Mouse (Mus musculus): Measurements from ENCODE around the gene Eps8l3. TPM values are rescaled to one million over a fixed set of nuclear protein-coding genes. Genes with fewer than 3 reads are reported as not detected.

The Eps8l3 gene
- polyA plus RNA-seq, 1 experiment from 2014 or later = not detected

DNA sequence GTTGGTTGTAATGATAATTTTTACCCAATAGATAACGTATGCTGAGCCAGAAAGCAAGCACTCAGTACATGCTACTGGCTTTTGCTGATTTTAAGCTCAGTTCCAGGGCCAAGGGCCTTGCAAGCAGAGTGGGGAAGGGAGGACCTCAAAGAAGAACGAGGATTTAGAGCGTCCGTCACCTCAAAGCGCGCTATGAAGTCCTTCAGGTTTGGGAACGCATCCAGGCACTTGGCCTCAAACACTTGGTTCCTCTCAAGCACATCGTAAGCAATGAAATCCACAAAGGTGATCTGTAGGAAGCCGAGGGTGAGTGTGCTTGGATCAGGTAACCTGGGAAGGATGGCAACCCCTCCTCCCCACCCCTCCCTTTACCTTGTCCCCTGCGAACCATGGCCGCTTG is 51.7 kb downstream of the Eps8l3 start:
- Histone ChIP-seq H3K4me2 (ENCODE audit: low read length) (no peak overlapping the region), H3K9me3 (replicated peaks; ENCODE audit: control insufficient read depth, low read length) (no peaks in the 10 kb centered on the region), H3K9ac (ENCODE audit: low read length) (no peak overlapping the region), H3K27me3 (replicated peaks; ENCODE audit: control insufficient read depth, insufficient read depth, low read length) (no peaks in the 10 kb centered on the region), H3K27ac (ENCODE audit: low read depth, low read length) (no peak overlapping the region), H3K36me3 (ENCODE audit: control insufficient read depth, insufficient read depth, low read length) (no peaks in the 10 kb centered on the region), H3K4me1 (ENCODE audit: control insufficient read depth, insufficient read depth, low read length) (0 out of 2 replicates have a peak, but pooled peaks cover 3% of the 10 kb centered on the region), H3K4me3 (ENCODE audit: low read depth, low read length) (no peak overlapping the region)
- 88% methylated on average over 11 of the region's 11 CpGs for WGBS
- ATAC-seq (no peak), DNase-seq (ENCODE audit: low spot score) (no peak)

DNA sequence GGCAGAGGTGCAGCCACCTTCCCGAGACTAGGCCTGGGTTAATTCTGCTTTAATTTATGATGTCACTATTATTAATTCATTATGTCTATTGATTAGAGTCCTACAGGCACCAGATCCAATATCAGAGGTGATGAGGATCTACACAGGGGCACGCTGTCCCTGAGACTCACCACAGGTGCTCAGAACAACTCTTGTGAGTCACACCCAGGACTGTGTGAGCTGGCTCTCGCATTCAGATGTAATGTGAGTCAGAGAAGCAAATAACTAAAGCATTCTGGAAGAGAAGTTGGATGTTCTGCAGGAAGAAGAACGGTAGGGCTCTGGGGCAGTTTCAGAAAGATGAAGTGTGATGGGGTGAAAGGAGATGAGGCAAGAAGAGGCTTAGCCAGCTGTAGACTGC is 52.2 kb downstream of the Eps8l3 start:
- H3K27me3 ChIP-seq (replicated peaks; ENCODE audit: control insufficient read depth, insufficient read depth, low read length) = no peaks in the 10 kb centered on the region
- 0 out of 2 replicates have a peak, but pooled peaks cover 3% of the 10 kb centered on the region for H3K4me1 ChIP-seq (ENCODE audit: control insufficient read depth, insufficient read depth, low read length)
- no peaks in the 10 kb centered on the region for H3K36me3 ChIP-seq (ENCODE audit: control insufficient read depth, insufficient read depth, low read length)
- no peak overlapping the region for H3K4me2 ChIP-seq (ENCODE audit: low read length)
- ATAC-seq (no peak), DNase-seq (ENCODE audit: low spot score) (no peak)
- WGBS = 92% methylated on average over 4 of the region's 4 CpGs
- no peak overlapping the region for H3K9ac ChIP-seq (ENCODE audit: low read length)
- no peak overlapping the region for H3K27ac ChIP-seq (ENCODE audit: low read depth, low read length)
- no peak overlapping the region for H3K4me3 ChIP-seq (ENCODE audit: low read depth, low read length)
- H3K9me3 ChIP-seq (replicated peaks; ENCODE audit: control insufficient read depth, low read length) = no peaks in the 10 kb centered on the region

DNA sequence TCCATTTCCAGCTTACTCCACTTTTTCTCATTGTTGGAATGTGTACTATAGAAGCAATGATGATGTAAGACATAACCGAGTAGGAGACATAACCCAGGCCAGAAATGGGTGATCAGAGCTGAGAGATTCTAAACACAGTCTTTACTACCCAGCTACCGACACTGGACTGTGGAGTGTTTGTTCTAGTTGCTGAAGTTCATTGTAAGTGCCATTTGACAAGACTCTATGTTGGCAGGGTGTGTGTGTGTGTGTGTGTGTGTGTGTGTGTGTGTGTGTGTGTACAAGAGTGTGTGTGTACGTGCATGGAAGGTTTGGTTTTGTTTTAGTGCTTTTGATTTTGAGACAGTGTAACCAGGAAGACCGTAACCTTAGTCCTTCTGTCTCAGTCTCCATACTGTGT is 52.7 kb downstream of the Eps8l3 start:
- Histone ChIP-seq H3K9ac (ENCODE audit: low read length) (no peak overlapping the region), H3K4me1 (ENCODE audit: control insufficient read depth, insufficient read depth, low read length) (0 out of 2 replicates have a peak, but pooled peaks cover 3% of the 10 kb centered on the region), H3K36me3 (ENCODE audit: control insufficient read depth, insufficient read depth, low read length) (no peaks in the 10 kb centered on the region), H3K9me3 (replicated peaks; ENCODE audit: control insufficient read depth, low read length) (no peaks in the 10 kb centered on the region), H3K27me3 (replicated peaks; ENCODE audit: control insufficient read depth, insufficient read depth, low read length) (no peaks in the 10 kb centered on the region), H3K4me2 (ENCODE audit: low read length) (no peak overlapping the region), H3K4me3 (ENCODE audit: low read depth, low read length) (no peak overlapping the region), H3K27ac (ENCODE audit: low read depth, low read length) (no peak overlapping the region)
- ATAC-seq = no peak
- DNase-seq (ENCODE audit: low spot score) = no peak
- WGBS = 87% methylated on average over 4 of the region's 4 CpGs

DNA sequence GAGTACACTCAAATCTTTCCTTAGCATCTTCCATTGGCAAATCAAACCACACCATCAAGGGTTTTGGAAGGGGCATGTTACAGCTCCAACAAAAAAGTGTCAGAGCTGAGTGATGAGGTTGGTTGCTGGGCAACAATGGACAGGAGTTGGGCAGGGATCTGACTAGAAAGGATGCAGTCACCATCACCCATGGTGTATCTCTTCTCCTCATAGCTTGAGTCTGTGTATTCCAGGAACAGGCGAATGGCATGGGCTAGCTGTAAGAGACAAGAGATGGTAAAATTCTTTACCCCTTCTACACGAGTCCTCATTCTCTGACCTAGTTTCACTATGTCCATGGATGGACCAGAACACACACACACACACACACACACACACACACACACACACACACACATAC is 54.1 kb downstream of the Eps8l3 start:
- DNase-seq (ENCODE audit: low spot score) = no peak
- Histone ChIP-seq H3K4me2 (ENCODE audit: low read length) (peak overlapping the region; percentile 49), H3K36me3 (ENCODE audit: control insufficient read depth, insufficient read depth, low read length) (no peaks in the 10 kb centered on the region), H3K4me3 (ENCODE audit: low read depth, low read length) (peak overlapping the region; percentile 29), H3K9ac (ENCODE audit: low read length) (peak overlapping the region; percentile 58), H3K27ac (ENCODE audit: low read depth, low read length) (peak overlapping the region; percentile 81), H3K27me3 (replicated peaks; ENCODE audit: control insufficient read depth, insufficient read depth, low read length) (no peaks in the 10 kb centered on the region), H3K4me1 (ENCODE audit: control insufficient read depth, insufficient read depth, low read length) (0 out of 2 replicates have a peak, but pooled peaks cover 3% of the 10 kb centered on the region), H3K9me3 (replicated peaks; ENCODE audit: control insufficient read depth, low read length) (no peaks in the 10 kb centered on the region)
- WGBS = 44% methylated on average over 2 of the region's 2 CpGs
- no peak for ATAC-seq

DNA sequence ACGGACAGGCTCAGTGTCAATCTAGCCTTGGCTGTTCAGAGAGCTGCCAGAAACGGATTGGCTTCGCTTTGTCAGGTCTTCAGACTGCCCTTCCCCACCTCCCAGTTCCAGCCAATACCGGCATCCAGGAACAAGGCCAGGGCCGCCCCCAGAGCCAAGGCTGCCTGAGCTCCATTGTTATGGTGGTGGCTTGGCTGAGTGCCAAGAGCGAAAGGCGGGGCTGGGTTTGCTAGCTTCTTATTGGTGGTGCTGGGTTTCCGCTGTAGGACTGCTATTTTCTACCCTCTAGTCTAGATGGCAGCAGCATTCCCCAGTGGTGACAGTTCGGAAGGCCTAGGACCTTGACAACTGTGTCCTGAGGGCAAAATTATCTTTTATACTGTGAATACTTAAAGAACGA is 54.6 kb downstream of the Eps8l3 start, which contains the start of gene Gstm7:
Gene Gstm7, minus strand, starts transcription at position 148 of the 400 bp plus-strand sequence.
- peak within 1 kb of the TSS; percentile 49 for H3K4me2 ChIP-seq (ENCODE audit: low read length)
- peak within 1 kb of the TSS; percentile 29 for H3K4me3 ChIP-seq (ENCODE audit: low read depth, low read length)
- peak within 1 kb of the TSS; percentile 81 for H3K27ac ChIP-seq (ENCODE audit: low read depth, low read length)
- H3K9me3 ChIP-seq (replicated peaks; ENCODE audit: control insufficient read depth, low read length) = no peaks in the 10 kb centered on the region
- H3K27me3 ChIP-seq (replicated peaks; ENCODE audit: control insufficient read depth, insufficient read depth, low read length) = no peaks in the 10 kb centered on the region
- WGBS = 3% methylated on average over 10 of the region's 10 CpGs
- DNase-seq (ENCODE audit: low spot score) (peak; percentile 98), ATAC-seq (peak; percentile 98)
- H3K36me3 ChIP-seq (ENCODE audit: control insufficient read depth, insufficient read depth, low read length) = no peaks in the 10 kb centered on the region
- peak within 1 kb of the TSS; percentile 58 for H3K9ac ChIP-seq (ENCODE audit: low read length)
- H3K4me1 ChIP-seq (ENCODE audit: control insufficient read depth, insufficient read depth, low read length) = 0 out of 2 replicates have a peak, but pooled peaks cover 3% of the 10 kb centered on the region

DNA sequence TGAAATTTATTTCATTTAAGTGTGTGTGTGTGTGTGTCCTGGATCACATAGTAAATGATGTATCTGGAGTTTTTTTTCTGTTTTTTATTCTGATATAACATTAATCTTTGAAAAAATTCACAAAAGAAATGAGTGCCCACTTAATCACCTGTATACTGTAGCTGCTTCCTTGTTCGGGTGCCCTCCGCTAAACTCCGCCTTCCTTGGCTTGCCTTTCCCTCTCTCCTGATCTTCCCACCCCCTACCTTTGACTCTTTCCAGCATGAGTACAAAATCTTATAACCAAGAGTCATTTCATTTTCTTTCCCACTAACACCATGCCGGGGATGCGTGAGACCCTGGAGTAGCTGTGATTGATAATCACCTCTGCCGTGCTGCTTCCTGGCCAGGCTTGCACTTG is 55.1 kb downstream of the Eps8l3 start:
- no peaks in the 10 kb centered on the region for H3K9me3 ChIP-seq (replicated peaks; ENCODE audit: control insufficient read depth, low read length)
- H3K36me3 ChIP-seq (ENCODE audit: control insufficient read depth, insufficient read depth, low read length) = no peaks in the 10 kb centered on the region
- H3K4me3 ChIP-seq (ENCODE audit: low read depth, low read length) = no peak overlapping the region
- ATAC-seq (peak; percentile 11; the same call in 1 of the 2 replicates), DNase-seq (ENCODE audit: low spot score) (no peak)
- no peak overlapping the region for H3K4me2 ChIP-seq (ENCODE audit: low read length)
- H3K9ac ChIP-seq (ENCODE audit: low read length) = no peak overlapping the region
- no peaks in the 10 kb centered on the region for H3K27me3 ChIP-seq (replicated peaks; ENCODE audit: control insufficient read depth, insufficient read depth, low read length)
- 0 out of 2 replicates have a peak, but pooled peaks cover 3% of the 10 kb centered on the region for H3K4me1 ChIP-seq (ENCODE audit: control insufficient read depth, insufficient read depth, low read length)
- 74% methylated on average over 6 of the region's 6 CpGs for WGBS
- H3K27ac ChIP-seq (ENCODE audit: low read depth, low read length) = 0 out of 2 replicates have a peak overlapping the region, but pooled peaks have one; percentile 81

DNA sequence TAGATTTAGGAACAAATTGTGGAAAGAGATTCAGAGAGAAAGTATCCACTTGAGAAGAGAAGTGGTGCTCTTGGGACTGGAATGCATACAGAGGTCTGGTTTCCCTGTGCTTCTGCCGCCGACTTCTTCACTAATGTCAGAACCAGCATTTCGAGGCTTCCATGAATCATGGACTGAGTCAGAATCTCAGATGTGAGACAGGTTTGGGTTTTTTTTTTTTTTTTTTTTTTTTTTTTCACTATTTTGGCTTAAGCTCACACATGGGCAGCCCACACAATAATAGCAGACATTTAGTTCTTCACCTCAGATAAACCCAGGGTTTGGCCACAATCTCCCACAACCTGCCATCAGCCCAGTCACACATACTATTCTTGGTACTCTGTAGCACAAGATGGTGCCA is 58.2 kb downstream of the Eps8l3 start:
- DNase-seq (ENCODE audit: low spot score) = no peak

DNA sequence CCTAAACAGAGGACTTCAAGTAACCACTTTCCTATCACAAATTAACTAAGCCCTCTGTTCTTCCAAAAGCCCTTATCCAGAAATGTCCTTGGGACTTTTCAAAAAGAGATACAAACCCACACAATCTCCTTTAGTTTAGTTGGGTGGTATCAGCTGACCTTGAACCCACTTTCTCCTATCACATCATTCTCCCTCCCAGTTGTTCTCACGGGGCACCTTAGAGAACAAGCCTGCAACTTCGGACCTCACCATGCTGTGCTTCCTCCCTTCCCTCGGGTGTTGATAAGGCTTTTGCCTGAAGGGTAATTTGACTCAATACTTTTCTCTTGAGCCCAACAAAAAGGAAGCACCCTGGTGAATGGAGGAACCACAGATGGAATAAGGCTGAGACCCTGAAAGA is 58.9 kb downstream of the Eps8l3 start:
- Histone ChIP-seq H3K27ac (ENCODE audit: low read depth, low read length) (no peak overlapping the region), H3K4me2 (ENCODE audit: low read length) (no peak overlapping the region), H3K9ac (ENCODE audit: low read length) (no peak overlapping the region), H3K4me3 (ENCODE audit: low read depth, low read length) (no peak overlapping the region), H3K27me3 (replicated peaks; ENCODE audit: control insufficient read depth, insufficient read depth, low read length) (no peaks in the 10 kb centered on the region), H3K36me3 (ENCODE audit: control insufficient read depth, insufficient read depth, low read length) (no peaks in the 10 kb centered on the region), H3K4me1 (ENCODE audit: control insufficient read depth, insufficient read depth, low read length) (0 out of 2 replicates have a peak, but pooled peaks cover 2% of the 10 kb centered on the region), H3K9me3 (replicated peaks; ENCODE audit: control insufficient read depth, low read length) (no peaks in the 10 kb centered on the region)
- WGBS = 61% methylated on average over 3 of the region's 3 CpGs
- DNase-seq (ENCODE audit: low spot score) (no peak), ATAC-seq (no peak)

More for the DNA sequence above, 58.2 kb downstream of the Eps8l3 start:
- Histone ChIP-seq H3K4me2 (ENCODE audit: low read length) (no peak overlapping the region), H3K4me1 (ENCODE audit: control insufficient read depth, insufficient read depth, low read length) (0 out of 2 replicates have a peak, but pooled peaks cover 3% of the 10 kb centered on the region), H3K9ac (ENCODE audit: low read length) (no peak overlapping the region), H3K4me3 (ENCODE audit: low read depth, low read length) (no peak overlapping the region), H3K36me3 (ENCODE audit: control insufficient read depth, insufficient read depth, low read length) (no peaks in the 10 kb centered on the region), H3K27me3 (replicated peaks; ENCODE audit: control insufficient read depth, insufficient read depth, low read length) (no peaks in the 10 kb centered on the region), H3K9me3 (replicated peaks; ENCODE audit: control insufficient read depth, low read length) (no peaks in the 10 kb centered on the region), H3K27ac (ENCODE audit: low read depth, low read length) (no peak overlapping the region)
- ATAC-seq = no peak
- WGBS = 88% methylated on average over 3 of the region's 3 CpGs

DNA sequence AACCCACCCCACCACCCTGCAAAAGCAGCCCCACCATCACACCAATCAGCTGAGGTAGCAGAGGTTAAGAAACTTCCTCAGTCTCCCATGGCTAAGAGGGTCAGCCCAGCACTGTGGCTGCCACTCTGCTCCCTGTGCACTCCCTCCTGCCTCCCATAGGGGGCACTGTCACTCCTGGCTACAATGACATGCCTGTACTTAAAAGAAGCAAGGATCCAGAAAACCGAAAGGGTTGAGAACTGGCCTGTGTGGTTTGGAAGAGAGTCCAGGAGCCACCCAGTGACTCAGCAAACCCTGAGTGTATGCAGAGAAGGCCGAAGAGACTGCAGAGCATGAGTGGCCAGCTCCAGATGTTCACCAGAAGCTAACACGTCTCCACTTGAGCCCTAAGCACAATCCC is 62.4 kb downstream of the Eps8l3 start:
- no peaks in the 10 kb centered on the region for H3K9me3 ChIP-seq (replicated peaks; ENCODE audit: control insufficient read depth, low read length)
- H3K9ac ChIP-seq (ENCODE audit: low read length) = no peak overlapping the region
- H3K27me3 ChIP-seq (replicated peaks; ENCODE audit: control insufficient read depth, insufficient read depth, low read length) = no peaks in the 10 kb centered on the region
- no peak overlapping the region for H3K27ac ChIP-seq (ENCODE audit: low read depth, low read length)
- 54% methylated on average over 3 of the region's 3 CpGs for WGBS
- DNase-seq (ENCODE audit: low spot score) (peak; percentile 40), ATAC-seq (no peak)
- H3K4me1 ChIP-seq (ENCODE audit: control insufficient read depth, insufficient read depth, low read length) = 0 out of 2 replicates have a peak, but pooled peaks cover 4% of the 10 kb centered on the region
- no peak overlapping the region for H3K4me3 ChIP-seq (ENCODE audit: low read depth, low read length)
- H3K36me3 ChIP-seq (ENCODE audit: control insufficient read depth, insufficient read depth, low read length) = no peaks in the 10 kb centered on the region
- no peak overlapping the region for H3K4me2 ChIP-seq (ENCODE audit: low read length)

All from forebrain, embryonic 14.5 days (tissue).